Comparison of ENCODE assay signal across 8 mouse cellular contexts in the genomic region with DNA sequence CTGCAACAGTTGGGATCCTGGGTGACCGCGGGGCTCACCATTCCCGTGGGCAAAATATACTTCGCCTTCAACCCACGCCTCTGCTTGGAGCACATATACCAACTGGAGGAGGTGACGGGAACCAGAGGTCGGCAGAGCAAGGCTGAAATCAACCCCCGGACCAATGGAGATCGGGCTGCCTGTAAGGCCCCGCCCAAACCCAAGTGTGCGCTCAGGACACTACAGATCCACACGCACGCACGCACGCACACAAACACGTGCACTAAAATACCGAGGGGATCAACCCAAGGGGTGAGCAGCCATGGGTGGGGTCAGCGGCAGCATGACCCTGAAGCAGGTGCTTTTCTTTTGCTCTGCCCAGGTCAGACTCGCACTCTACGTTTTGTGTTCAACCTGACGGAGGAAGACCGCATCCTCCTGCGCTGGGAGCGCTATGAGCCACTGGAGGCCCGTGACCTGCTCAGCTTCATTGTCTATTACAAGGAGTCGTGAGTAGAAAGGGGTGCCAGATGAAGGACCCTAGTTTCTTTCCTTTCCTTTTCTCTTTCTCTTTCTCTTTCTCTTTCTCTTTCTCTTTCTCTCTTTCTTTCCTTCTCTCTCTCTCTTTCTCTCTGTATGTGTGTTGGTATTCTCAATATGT. TPM values are rescaled to one million over a fixed set of nuclear protein-coding genes. Genes with fewer than 3 reads are reported as not detected.
DNase-seq lines count a peak whose midpoint lies in the region; ATAC-seq lines count a peak whose summit lies in the region.

No protein-coding gene starts in this region.

- peak overlapping the region; percentile 45 for H3K4me2 ChIP-seq in forebrain, embryonic 12.5 days
- H3K4me2 ChIP-seq in liver, embryonic 13.5 days, result peak overlapping the region; percentile 44

- WGBS in forebrain, embryonic 12.5 days, result 3% methylated on average over 26 of the region's 26 CpGs
- 4% methylated on average over 26 of the region's 26 CpGs for WGBS in liver, embryonic 13.5 days (ENCODE audit: insufficient replicate concordance)

- peak overlapping the region; percentile 21; the same call in 1 of the 2 replicates for H3K4me3 ChIP-seq in forebrain, embryonic 12.5 days (replicated peaks)
- H3K4me3 ChIP-seq in liver, embryonic 13.5 days (replicated peaks), result peak overlapping the region; percentile 17

- peaks cover 99% of the 10 kb centered on the region for H3K27me3 ChIP-seq in forebrain, embryonic 12.5 days
- peaks cover 94% of the 10 kb centered on the region for H3K27me3 ChIP-seq in liver, embryonic 13.5 days

- H3K36me3 ChIP-seq in forebrain, embryonic 12.5 days (replicated peaks), result no peaks in the 10 kb centered on the region
- H3K36me3 ChIP-seq in liver, embryonic 13.5 days, result no peaks in the 10 kb centered on the region

- ATAC-seq in forebrain, embryonic 12.5 days (ENCODE audit: low FRiP score), result no peak
- ATAC-seq in liver, embryonic 13.5 days (ENCODE audit: low read depth), result no peak

- no peaks in the 10 kb centered on the region for H3K9me3 ChIP-seq in forebrain, embryonic 12.5 days
- H3K9me3 ChIP-seq in liver, embryonic 13.5 days (replicated peaks), result no peaks in the 10 kb centered on the region

- H3K4me1 ChIP-seq in forebrain, embryonic 12.5 days, result peaks cover 5% of the 10 kb centered on the region
- 0 out of 2 replicates have a peak, but pooled peaks cover 8% of the 10 kb centered on the region for H3K4me1 ChIP-seq in liver, embryonic 13.5 days (replicated peaks)

- peak; percentile 38 for DNase-seq in adrenal gland, postnatal 14 days
- DNase-seq in adrenal gland, postnatal 4 days (ENCODE audit: low spot score in 2 of 2), result no peak
- DNase-seq in A20 (ENCODE audit: low read depth, low spot score), result peak; percentile 85
- DNase-seq in liver, embryonic 13.5 days, result no peak
- no peak for DNase-seq in layer of hippocampus, postnatal 10 days (ENCODE audit: low spot score in 2 of 2)
- no peak for DNase-seq in urinary bladder, postnatal 25 days (ENCODE audit: low spot score)
- no peak for DNase-seq in cerebellum, postnatal 14 days

- H3K9ac ChIP-seq in forebrain, embryonic 12.5 days, result no peak overlapping the region
- no peak overlapping the region for H3K9ac ChIP-seq in liver, embryonic 13.5 days

- no peak overlapping the region for H3K27ac ChIP-seq in forebrain, embryonic 12.5 days
- H3K27ac ChIP-seq in liver, embryonic 13.5 days, result no peak overlapping the region

RNA-seq across cellular contexts. Expression of gene Insrr, which starts 7.4 kb away (rescaled TPM):
- 0.70 and 2.2 TPM in 2 replicates for total RNA-seq in adrenal gland, postnatal 14 days (2021)
- total RNA-seq in adrenal gland, postnatal 4 days (2021), result 1 to 10 TPM; 2.1 to 5.8 TPM
- polyA plus RNA-seq in forebrain, embryonic 12.5 days (2016; fragmentation: Nextera tagmentation; extraction: Ambion mirVana), result 0.65 and 1.0 TPM in 2 replicates
- polyA plus RNA-seq in liver, embryonic 13.5 days (2015; fragmentation: Nextera tagmentation; extraction: Ambion mirVana), result 0.03 TPM in 1 of 2 replicates, not detected in the other
- total RNA-seq in layer of hippocampus, postnatal 10 days (2021), result under 1 TPM; 0.29 to 0.30 TPM

RNA-seq across cellular contexts. Expression of gene Ntrk1, which starts 9.2 kb away (rescaled TPM):
- total RNA-seq in adrenal gland, postnatal 14 days (2021), result 4.3 and 14.4 TPM in 2 replicates
- 10 to 100 TPM; 14.6 to 26.4 TPM for total RNA-seq in adrenal gland, postnatal 4 days (2021)
- 1.1 and 1.4 TPM in 2 replicates for polyA plus RNA-seq in forebrain, embryonic 12.5 days (2016; fragmentation: Nextera tagmentation; extraction: Ambion mirVana)
- 0.20 and 0.27 TPM in 2 replicates for polyA plus RNA-seq in liver, embryonic 13.5 days (2015; fragmentation: Nextera tagmentation; extraction: Ambion mirVana)
- total RNA-seq in layer of hippocampus, postnatal 10 days (2021), result under 1 TPM; 0.41 to 0.42 TPM

RNA-seq across cellular contexts. Expression of gene Pear1, which starts 19.9 kb away (rescaled TPM):
- total RNA-seq in adrenal gland, postnatal 14 days (2021), result 29.1 and 36.7 TPM in 2 replicates
- total RNA-seq in adrenal gland, postnatal 4 days (2021), result 10 to 100 TPM; 40.3 to 42.5 TPM
- 5.7 and 6.8 TPM in 2 replicates for polyA plus RNA-seq in forebrain, embryonic 12.5 days (2016; fragmentation: Nextera tagmentation; extraction: Ambion mirVana)
- polyA plus RNA-seq in liver, embryonic 13.5 days (2015; fragmentation: Nextera tagmentation; extraction: Ambion mirVana), result 5.0 and 5.3 TPM in 2 replicates
- total RNA-seq in layer of hippocampus, postnatal 10 days (2021), result 1 to 10 TPM; 9.9 TPM

RNA-seq across cellular contexts. Expression of gene Sh2d2a, which starts 42.4 kb away (rescaled TPM):
- total RNA-seq in adrenal gland, postnatal 14 days (2021), result 0.19 and 3.7 TPM in 2 replicates
- total RNA-seq in adrenal gland, postnatal 4 days (2021), result under 1 TPM; 0.25 to 0.51 TPM
- not detected in 2 replicates for polyA plus RNA-seq in forebrain, embryonic 12.5 days (2016; fragmentation: Nextera tagmentation; extraction: Ambion mirVana)
- polyA plus RNA-seq in liver, embryonic 13.5 days (2015; fragmentation: Nextera tagmentation; extraction: Ambion mirVana), result 0.17 TPM in 1 of 2 replicates, not detected in the other
- total RNA-seq in layer of hippocampus, postnatal 10 days (2021), result not detected

RNA-seq across cellular contexts. Expression of gene Lrrc71, which starts 55.7 kb away (rescaled TPM):
- 0.56 and 0.60 TPM in 2 replicates for total RNA-seq in adrenal gland, postnatal 14 days (2021)
- 1 to 10 TPM in 1 of 2 experiments, under 1 TPM in 1; 0.78 to 1.5 TPM for total RNA-seq in adrenal gland, postnatal 4 days (2021)
- polyA plus RNA-seq in forebrain, embryonic 12.5 days (2016; fragmentation: Nextera tagmentation; extraction: Ambion mirVana), result 0.26 and 0.37 TPM in 2 replicates
- 0.10 and 0.15 TPM in 2 replicates for polyA plus RNA-seq in liver, embryonic 13.5 days (2015; fragmentation: Nextera tagmentation; extraction: Ambion mirVana)
- total RNA-seq in layer of hippocampus, postnatal 10 days (2021), result 1 to 10 TPM in 1 of 2 experiments, under 1 TPM in 1; 0.80 to 2.3 TPM

Comparison
In these comparisons a context has a peak if more than half of its experiments do, and no peak if none do; other contexts are left out.
1. DNase-seq: peak in adrenal gland, postnatal 14 days (single experiment) and A20 (single experiment); none in adrenal gland, postnatal 4 days (0 of 2), liver, embryonic 13.5 days (single experiment), layer of hippocampus, postnatal 10 days (0 of 2), urinary bladder, postnatal 25 days (single experiment) and cerebellum, postnatal 14 days (0 of 2).